Mouse (Mus musculus): ENCODE measurements at regions not wholly inside any gene's neighbourhood (a gene's known extent, or its start where the extent isn't known, plus 50 kb on each side); places are given as distances from the start of the nearest gene placed in this dataset.

GRCm38 (mm10) chr12:112333125-112334079, 155.8 kb upstream of the A530016L24Rik start:
- Histone ChIP-seq H3K27me3 (ENCODE audit: control insufficient read depth, insufficient read depth, insufficient read length) (peaks cover 50% of the 10 kb centered on the region), H3K4me2 (ENCODE audit: low read depth) (no peak overlapping the region)

GRCm38 (mm10) chr12:112334106-112334855, 155.0 kb upstream of the A530016L24Rik start:
- no peaks in the 10 kb centered on the region for H3K36me3 ChIP-seq (ENCODE audit: control insufficient read depth, insufficient read depth)
- no peaks in the 10 kb centered on the region for H3K79me2 ChIP-seq (ENCODE audit: control insufficient read depth, insufficient read depth)
- no peak overlapping the region for H3ac ChIP-seq (ENCODE audit: control insufficient read depth, insufficient read length)
- TF ChIP-seq MYOG (IDR thresholded peaks at IDR 0.05; ENCODE audit: control insufficient read depth in 1 of 3, insufficient read depth in 1 of 3, insufficient read length in 2 of 3, low read depth in 2 of 3): no peak
- TF ChIP-seq USF1 (IDR thresholded peaks at IDR 0.05; ENCODE audit: low read depth): no peak
- TF ChIP-seq E2F4 (IDR thresholded peaks at IDR 0.05; ENCODE audit: insufficient read depth): no peak
- no peak for TF ChIP-seq TCF12 (IDR thresholded peaks at IDR 0.05; ENCODE audit: insufficient read depth, poor library complexity, severe bottlenecking)
- TF ChIP-seq TCF3 (IDR thresholded peaks at IDR 0.05; ENCODE audit: insufficient read length, low read depth): no peak
- no peak for TF ChIP-seq POLR2AphosphoS2 (IDR thresholded peaks at IDR 0.05; ENCODE audit: insufficient read length, low read depth)
- no peak for TF ChIP-seq MAX (IDR thresholded peaks at IDR 0.05; ENCODE audit: low read depth)
- no peak for TF ChIP-seq REST (IDR thresholded peaks at IDR 0.05; ENCODE audit: insufficient read depth, insufficient read length)
- TF ChIP-seq SRF (IDR thresholded peaks at IDR 0.05; ENCODE audit: control insufficient read depth, insufficient read length, low read depth): no peak
- TF ChIP-seq MYOD1 (IDR thresholded peaks at IDR 0.05; ENCODE audit: control insufficient read depth in 1 of 3, insufficient read length in 2 of 3, low read depth in 2 of 3): no peak
- no peak for TF ChIP-seq CEBPB (IDR thresholded peaks at IDR 0.05; ENCODE audit: insufficient read depth, poor library complexity, severe bottlenecking)
- TF ChIP-seq POLR2A (IDR thresholded peaks at IDR 0.05; ENCODE audit: insufficient read length, low read depth): no peak
- H3K4me2 ChIP-seq (ENCODE audit: low read depth): no peak overlapping the region
- H3K4me3 ChIP-seq: no peak overlapping the region
- H3K27me3 ChIP-seq (ENCODE audit: control insufficient read depth, insufficient read depth, insufficient read length): peaks cover 51% of the 10 kb centered on the region

More at GRCm38 (mm10) chr12:112333125-112334079, 155.8 kb upstream of the A530016L24Rik start:
- Histone ChIP-seq H3K79me2 (ENCODE audit: control insufficient read depth, insufficient read depth) (no peaks in the 10 kb centered on the region), H3K36me3 (ENCODE audit: control insufficient read depth, insufficient read depth) (no peaks in the 10 kb centered on the region), H3ac (ENCODE audit: control insufficient read depth, insufficient read length) (no peak overlapping the region), H3K4me3 (no peak overlapping the region)
- TF ChIP-seq MYOG (IDR thresholded peaks at IDR 0.05; ENCODE audit: control insufficient read depth in 1 of 3, insufficient read depth in 1 of 3, insufficient read length in 2 of 3, low read depth in 2 of 3): no peak
- no peak for TF ChIP-seq E2F4 (IDR thresholded peaks at IDR 0.05; ENCODE audit: insufficient read depth)
- no peak for TF ChIP-seq MYOD1 (IDR thresholded peaks at IDR 0.05; ENCODE audit: control insufficient read depth in 1 of 3, insufficient read length in 2 of 3, low read depth in 2 of 3)
- TF ChIP-seq MAX (IDR thresholded peaks at IDR 0.05; ENCODE audit: low read depth): no peak
- no peak for TF ChIP-seq SRF (IDR thresholded peaks at IDR 0.05; ENCODE audit: control insufficient read depth, insufficient read length, low read depth)

- H3K36me3 ChIP-seq (ENCODE audit: control insufficient read depth, insufficient read depth): no peaks in the 10 kb centered on the region
- TF ChIP-seq POLR2AphosphoS2 (IDR thresholded peaks at IDR 0.05; ENCODE audit: insufficient read length, low read depth): no peak
- TF ChIP-seq MYOD1 (IDR thresholded peaks at IDR 0.05; ENCODE audit: control insufficient read depth in 1 of 3, insufficient read length in 2 of 3, low read depth in 2 of 3): no peak
- no peak overlapping the region for H3ac ChIP-seq (ENCODE audit: control insufficient read depth, insufficient read length)
Measured at GRCm38 (mm10) chr12:112335641-112336040, 153.6 kb upstream of the A530016L24Rik start.

GRCm38 (mm10) chr12:112336691-112337295, 152.5 kb upstream of the A530016L24Rik start:
- TF ChIP-seq SRF (IDR thresholded peaks at IDR 0.05; ENCODE audit: control insufficient read depth, insufficient read length, low read depth) (no peak), POLR2A (IDR thresholded peaks at IDR 0.05; ENCODE audit: insufficient read length, low read depth) (no peak), MAX (IDR thresholded peaks at IDR 0.05; ENCODE audit: low read depth) (no peak), E2F4 (IDR thresholded peaks at IDR 0.05; ENCODE audit: insufficient read depth) (no peak), MYOD1 (IDR thresholded peaks at IDR 0.05; ENCODE audit: control insufficient read depth in 1 of 3, insufficient read length in 2 of 3, low read depth in 2 of 3) (no peak), USF1 (IDR thresholded peaks at IDR 0.05; ENCODE audit: low read depth) (no peak), CEBPB (IDR thresholded peaks at IDR 0.05; ENCODE audit: insufficient read depth, poor library complexity, severe bottlenecking) (no peak), REST (IDR thresholded peaks at IDR 0.05; ENCODE audit: insufficient read depth, insufficient read length) (no peak), MYOG (IDR thresholded peaks at IDR 0.05; ENCODE audit: control insufficient read depth in 1 of 3, insufficient read depth in 1 of 3, insufficient read length in 2 of 3, low read depth in 2 of 3) (no peak), POLR2AphosphoS2 (IDR thresholded peaks at IDR 0.05; ENCODE audit: insufficient read length, low read depth) (no peak), TCF12 (IDR thresholded peaks at IDR 0.05; ENCODE audit: insufficient read depth, poor library complexity, severe bottlenecking) (no peak), TCF3 (IDR thresholded peaks at IDR 0.05; ENCODE audit: insufficient read length, low read depth) (no peak)
- peaks cover 56% of the 10 kb centered on the region for H3K27me3 ChIP-seq (ENCODE audit: control insufficient read depth, insufficient read depth, insufficient read length)
- H3K4me2 ChIP-seq (ENCODE audit: low read depth): no peak overlapping the region
- no peaks in the 10 kb centered on the region for H3K79me2 ChIP-seq (ENCODE audit: control insufficient read depth, insufficient read depth)
- H3K36me3 ChIP-seq (ENCODE audit: control insufficient read depth, insufficient read depth): no peaks in the 10 kb centered on the region
- H3ac ChIP-seq (ENCODE audit: control insufficient read depth, insufficient read length): no peak overlapping the region
- H3K4me3 ChIP-seq: no peak overlapping the region

More at GRCm38 (mm10) chr12:112335641-112336040, 153.6 kb upstream of the A530016L24Rik start:
- Histone ChIP-seq H3K4me3 (no peak overlapping the region), H3K27me3 (ENCODE audit: control insufficient read depth, insufficient read depth, insufficient read length) (peaks cover 50% of the 10 kb centered on the region), H3K4me2 (ENCODE audit: low read depth) (no peak overlapping the region), H3K79me2 (ENCODE audit: control insufficient read depth, insufficient read depth) (no peaks in the 10 kb centered on the region)

All from myocyte (in vitro differentiated cells).